Mouse (Mus musculus) urinary bladder, postnatal 14 days (tissue): ENCODE measurements around the gene Zfand2a.
A peak's percentile ranks its signal among the peaks of the same experiment; 100 is the strongest.

ENCODE experiments used
- DNase-seq: peaks from one replicate; pipeline ENCODE4 v3.0.0; 2021; ENCODE audit warnings: low spot score

The Zfand2a gene

GRCm38 (mm10) chr5:139484185-139484814 lies at the start of gene Zfand2a:
Gene Zfand2a, minus strand, starts transcription at chr5:139484549.
- peak; percentile 99 for DNase-seq

- DNase-seq = no peak
Observed at GRCm38 (mm10) chr5:139528851-139529250, 44.5 kb upstream of the Zfand2a start.

DNA sequence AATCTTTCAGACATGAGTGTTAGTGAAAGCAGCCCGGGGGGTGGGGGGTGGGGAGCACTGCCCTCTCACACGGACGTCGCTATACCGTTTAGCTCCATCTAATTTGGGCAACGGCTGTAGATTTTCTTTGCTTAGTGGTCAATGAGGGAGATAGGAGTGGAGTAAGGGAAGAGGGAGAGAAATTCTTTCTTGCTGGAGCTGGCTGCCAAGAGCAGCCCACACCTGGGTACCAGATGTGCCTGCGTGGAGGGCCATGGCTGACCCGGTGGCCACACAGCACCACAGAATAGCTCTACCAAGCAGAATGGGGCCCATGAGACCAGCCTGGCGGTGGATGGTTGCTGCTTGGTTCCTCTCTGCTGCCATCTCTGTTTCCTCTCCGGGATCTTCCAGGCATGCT lies 37.6 kb upstream of the Zfand2a start:
- DNase-seq = no peak

DNA sequence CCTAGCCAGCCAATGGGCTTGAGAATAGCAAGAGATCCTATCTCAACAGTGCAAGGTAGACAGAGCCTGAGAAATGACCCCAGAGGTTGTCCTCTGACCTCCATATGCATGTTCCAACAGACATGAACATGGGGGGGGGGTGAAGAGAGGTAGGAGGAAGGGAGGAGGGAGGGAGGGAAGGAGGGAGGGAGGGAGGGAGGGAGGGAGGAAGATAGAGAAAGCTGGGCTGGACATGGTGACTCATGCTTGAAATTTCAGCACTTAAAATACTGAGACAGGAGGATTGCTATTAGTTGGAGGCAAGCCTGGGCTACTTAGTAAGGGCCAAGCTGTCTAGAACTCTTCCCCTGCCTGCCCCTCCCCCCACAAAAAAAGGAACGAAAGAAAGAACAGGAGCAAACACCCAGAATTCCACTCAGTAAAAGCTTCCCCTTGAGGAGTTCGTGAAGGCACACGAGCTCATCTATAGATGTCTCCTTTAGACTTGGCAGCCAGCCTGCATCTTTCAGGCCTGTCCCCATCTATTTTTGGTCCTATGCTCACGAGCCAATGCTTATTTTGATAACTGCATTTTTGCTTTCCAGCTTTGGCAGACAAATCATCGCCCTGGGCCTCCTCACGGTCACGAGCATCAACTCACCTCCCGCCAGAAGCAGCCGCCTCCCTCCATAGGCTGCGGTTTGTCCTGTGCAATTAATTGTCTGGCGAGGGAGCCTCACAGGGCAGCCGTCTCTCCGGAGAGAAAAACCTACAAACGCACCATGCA lies 35.9 kb upstream of the Zfand2a start:
- no peak for DNase-seq

- no peak for DNase-seq
Observed at GRCm38 (mm10) chr5:139516281-139516680, 31.9 kb upstream of the Zfand2a start.

GRCm38 (mm10) chr5:139512201-139512600 lies 27.9 kb upstream of the Zfand2a start:
- DNase-seq = no peak

DNA sequence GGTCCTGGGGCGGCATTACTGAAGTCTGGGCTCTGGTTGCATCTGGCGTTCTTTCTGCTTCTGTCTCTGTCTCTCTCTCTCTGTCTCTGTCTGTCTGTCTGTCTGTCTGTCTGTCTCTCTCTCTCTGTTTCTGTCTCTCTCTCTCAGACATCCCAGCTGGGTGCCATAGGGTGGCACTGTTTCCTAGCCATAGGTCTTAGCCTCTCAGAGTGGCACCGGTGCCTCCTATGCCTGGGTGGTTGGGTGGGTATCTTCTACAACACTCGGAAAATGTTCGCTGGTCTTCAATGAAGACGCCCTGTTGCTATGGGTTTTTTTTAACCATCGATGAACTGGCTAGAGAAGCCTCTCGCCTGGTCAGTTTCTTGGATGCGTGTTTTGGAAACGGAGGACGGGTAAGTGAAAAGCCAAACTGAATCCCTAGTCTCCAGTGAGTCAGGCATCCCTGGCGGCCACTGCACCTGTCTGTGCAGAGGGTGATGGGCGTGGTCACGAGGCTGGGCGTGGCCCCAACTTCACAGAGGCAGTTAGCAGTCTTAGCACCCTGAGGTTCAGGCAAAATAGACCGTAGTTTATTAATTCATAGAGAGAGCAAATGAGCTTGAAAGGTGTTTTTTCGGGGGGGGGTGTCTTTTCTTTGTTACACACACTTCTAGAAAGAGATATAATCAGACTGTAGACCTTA lies 26.5 kb upstream of the Zfand2a start:
- peak; percentile 54 for DNase-seq

GRCm38 (mm10) chr5:139506207-139506606 lies 21.9 kb upstream of the Zfand2a start:
- DNase-seq = no peak

GRCm38 (mm10) chr5:139505073-139505606 lies 20.8 kb upstream of the Zfand2a start:
- peak; percentile 84 for DNase-seq

DNA sequence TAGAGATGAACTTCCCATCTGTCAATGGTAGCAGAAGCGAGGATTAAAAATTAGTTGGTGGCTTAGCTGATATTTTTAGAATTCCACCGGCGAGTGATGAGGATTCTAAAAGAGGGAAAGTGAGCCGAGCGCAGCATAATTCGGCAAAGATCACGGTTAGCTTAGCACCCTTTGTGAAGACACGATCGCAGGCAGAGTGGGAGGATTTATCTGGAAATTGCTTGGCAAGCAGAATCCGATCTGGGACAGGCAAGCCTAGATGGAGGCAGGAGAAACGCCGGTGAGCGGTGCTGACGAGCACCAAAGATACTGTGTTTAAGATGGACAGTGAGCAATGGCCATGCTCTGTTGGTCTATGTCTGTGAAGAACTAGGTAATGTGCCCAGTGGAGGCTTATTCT lies 17.9 kb upstream of the Zfand2a start:
- DNase-seq = no peak

- DNase-seq = no peak
Observed at GRCm38 (mm10) chr5:139498791-139499190, 14.4 kb upstream of the Zfand2a start.

- DNase-seq = no peak
Observed at GRCm38 (mm10) chr5:139496939-139497338, 12.6 kb upstream of the Zfand2a start.

DNA sequence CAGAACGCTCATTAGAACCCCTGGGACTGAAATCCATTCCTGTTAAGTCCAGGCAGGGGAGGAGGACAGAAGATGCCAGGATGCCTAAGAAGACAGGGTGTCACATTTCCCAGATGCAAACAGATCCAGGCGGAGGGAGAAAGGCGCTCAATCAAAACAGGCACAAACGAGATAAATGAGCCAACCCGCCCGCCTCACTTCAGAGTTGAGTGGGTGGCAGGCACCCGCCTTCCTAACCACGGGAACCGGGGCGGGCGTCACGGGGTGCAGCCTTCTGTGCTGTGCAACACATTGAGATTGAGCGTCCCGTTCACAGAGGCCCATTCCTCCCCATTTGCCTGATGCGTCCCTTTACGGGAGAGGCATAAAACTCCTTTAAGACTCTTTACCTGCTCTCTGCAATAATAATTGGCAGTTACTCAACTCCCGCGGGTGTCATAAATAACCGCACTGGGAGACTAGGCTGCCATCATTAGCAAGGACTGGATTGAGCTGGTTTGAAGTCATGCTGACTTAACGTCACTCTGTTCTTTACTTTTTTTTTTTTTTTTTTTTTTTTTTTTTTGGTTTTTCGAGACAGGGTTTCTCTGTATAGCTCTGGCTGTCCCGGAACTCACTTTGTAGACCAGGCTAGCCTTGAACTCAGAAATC lies 10.8 kb upstream of the Zfand2a start:
- DNase-seq = no peak

DNA sequence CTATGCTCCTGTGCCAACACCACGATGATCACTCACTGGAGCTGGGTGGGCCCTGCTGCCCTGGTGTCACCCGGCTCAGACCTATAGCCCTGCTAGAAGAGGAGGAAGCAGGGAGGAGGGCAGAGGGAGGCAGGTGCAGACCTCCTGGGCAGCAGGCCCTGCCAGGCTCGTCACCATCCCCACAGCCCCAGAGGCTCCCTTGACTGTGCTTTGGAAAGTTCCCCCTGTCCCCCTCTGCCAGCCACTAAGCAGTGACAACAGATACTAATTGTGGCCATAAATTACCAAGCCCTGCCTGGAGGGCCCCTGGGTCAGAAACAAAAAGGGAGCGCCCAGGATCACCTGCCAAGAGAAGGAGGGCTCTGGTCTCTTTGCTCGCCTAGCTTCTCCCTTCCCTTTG lies 9.3 kb upstream of the Zfand2a start:
- no peak for DNase-seq

GRCm38 (mm10) chr5:139491348-139491747 lies 7.0 kb upstream of the Zfand2a start:
- no peak for DNase-seq

GRCm38 (mm10) chr5:139490131-139490530 lies 5.8 kb upstream of the Zfand2a start:
- DNase-seq = no peak

DNA sequence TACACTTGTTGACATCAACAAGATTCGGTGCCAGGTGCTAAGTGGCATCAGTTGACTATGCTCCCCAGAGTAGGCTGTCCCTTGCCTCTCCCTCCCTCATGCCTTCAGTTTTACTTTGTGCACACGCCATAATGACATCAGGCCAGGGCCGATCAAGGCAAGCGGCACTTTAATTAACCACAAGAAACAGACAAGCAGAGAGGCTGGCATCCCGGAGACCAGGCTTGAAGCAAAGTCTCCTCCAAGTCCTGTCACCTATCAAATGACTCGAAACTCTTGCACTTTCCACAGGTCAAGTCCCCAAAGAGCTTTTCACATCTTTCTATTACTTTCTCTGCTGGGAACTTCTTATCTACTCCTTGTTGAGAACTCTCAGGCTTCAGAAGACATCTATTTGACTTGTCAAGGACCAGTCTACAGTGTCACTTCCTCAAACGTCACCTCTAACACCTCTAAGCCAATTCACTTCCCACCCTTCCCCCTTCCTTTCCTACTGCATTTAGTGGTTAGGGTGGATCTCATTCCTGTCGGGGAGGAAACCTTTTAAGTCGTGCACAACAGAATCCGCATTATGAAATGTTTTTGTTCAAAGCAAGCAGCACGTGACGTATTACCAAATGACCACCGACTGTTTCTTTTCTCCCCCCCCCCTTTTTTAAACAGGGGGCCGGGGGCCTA lies 1.0 kb downstream of the Zfand2a start:
- no peak for DNase-seq

DNA sequence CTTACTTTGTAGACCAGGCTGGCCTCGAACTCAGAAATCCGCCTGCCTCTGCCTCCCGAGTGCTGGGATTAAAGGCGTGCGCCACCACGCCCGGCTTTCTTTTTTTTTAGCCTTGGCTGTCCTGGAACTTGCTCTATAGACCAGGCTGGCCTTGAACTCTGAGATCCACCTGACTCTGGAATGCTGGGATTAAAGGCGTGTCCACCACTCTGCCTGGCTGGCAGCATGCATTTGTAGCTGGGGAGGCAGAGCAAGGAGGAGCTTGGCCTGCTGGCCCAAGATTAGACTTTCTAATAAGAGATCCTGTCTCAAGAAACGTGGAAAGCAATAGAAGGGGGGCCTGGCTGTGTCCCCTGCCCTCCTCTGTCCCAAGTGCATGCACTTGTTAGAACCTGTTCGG lies 3.9 kb downstream of the Zfand2a start:
- peak; percentile 42 for DNase-seq

DNA sequence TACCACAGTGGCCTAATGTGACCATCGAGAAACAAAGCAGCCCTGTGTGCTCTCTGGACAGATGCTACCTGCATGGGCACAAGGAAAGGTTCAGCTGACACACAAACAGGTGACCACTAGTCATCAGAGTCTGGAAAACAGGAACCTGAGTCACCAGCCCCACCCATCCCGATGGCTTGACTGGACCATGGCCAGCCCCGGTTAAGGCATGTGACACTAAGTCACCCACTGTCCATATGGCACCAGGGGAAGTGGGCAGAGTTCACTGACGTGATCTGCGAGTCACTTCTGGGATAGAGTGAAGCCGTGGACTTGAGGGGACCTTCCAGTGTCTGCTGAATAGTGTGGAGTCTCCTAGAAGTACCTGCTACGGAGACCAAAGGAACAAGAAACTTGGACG lies 5.3 kb downstream of the Zfand2a start:
- peak; percentile 70 for DNase-seq

GRCm38 (mm10) chr5:139474741-139475140 lies 9.6 kb downstream of the Zfand2a start:
- DNase-seq = no peak

GRCm38 (mm10) chr5:139467998-139468397 lies 16.4 kb downstream of the Zfand2a start:
- DNase-seq = no peak

- DNase-seq = no peak
Observed at GRCm38 (mm10) chr5:139466801-139467200, 17.5 kb downstream of the Zfand2a start.
